ENCODE assay signal across 10 mouse cellular contexts in genomic region chr11:79806417-79806816, GRCm38 (mm10).
DNase-seq lines count a peak whose midpoint lies in the region; ATAC-seq lines count a peak whose summit lies in the region.
"Had no signal": no experiment of that assay in that cellular context is flagged by ENCODE, and none has a peak within 500 bp of the region (broad histone marks: within the 10 kb centered on the region; RNA-seq: fewer than 3 reads in every experiment).

No protein-coding gene starts in this region.

- no peak for DNase-seq in heart, embryonic 10.5 days (ENCODE audit: low spot score)
- no peak for DNase-seq in heart, adult 11 months
- no peak for DNase-seq in lung, postnatal 25 days (ENCODE audit: low spot score)
- DNase-seq in hindbrain, embryonic 11.5 days (ENCODE audit: low spot score): no peak
- no peak for DNase-seq in spleen, postnatal 14 days (ENCODE audit: low spot score in 2 of 2)
- DNase-seq: cerebellum, adult 9-10 months had no signal

- H3K9me3 ChIP-seq in heart, embryonic 10.5 days: peaks cover 9% of the 10 kb centered on the region
- H3K9me3 ChIP-seq in lung, embryonic 15.5 days: no peaks in the 10 kb centered on the region
- H3K9me3 ChIP-seq in hindbrain, embryonic 11.5 days (ENCODE audit: control insufficient read depth, low read length): no peaks in the 10 kb centered on the region
- no peaks in the 10 kb centered on the region for H3K9me3 ChIP-seq in neural tube, embryonic 13.5 days
- no peaks in the 10 kb centered on the region for H3K9me3 ChIP-seq in midbrain, embryonic 16.5 days (replicated peaks; ENCODE audit: control insufficient read depth, low read length, poor library complexity, severe bottlenecking)

- H3K9ac ChIP-seq in lung, embryonic 15.5 days: no peak overlapping the region
- H3K9ac ChIP-seq in hindbrain, embryonic 11.5 days (ENCODE audit: low read depth, low read length): no peak overlapping the region
- H3K9ac ChIP-seq in neural tube, embryonic 13.5 days: no peak overlapping the region
- no peak overlapping the region for H3K9ac ChIP-seq in midbrain, embryonic 16.5 days (ENCODE audit: low read depth, low read length)
- H3K9ac ChIP-seq: neural tube, embryonic 12.5 days had no signal

- 0 out of 2 replicates have a peak, but pooled peaks cover 2% of the 10 kb centered on the region for H3K36me3 ChIP-seq in heart, embryonic 10.5 days
- no peaks in the 10 kb centered on the region for H3K36me3 ChIP-seq in lung, embryonic 15.5 days
- no peaks in the 10 kb centered on the region for H3K36me3 ChIP-seq in hindbrain, embryonic 11.5 days (ENCODE audit: control insufficient read depth, insufficient read depth, low read length)
- no peaks in the 10 kb centered on the region for H3K36me3 ChIP-seq in neural tube, embryonic 13.5 days
- no peaks in the 10 kb centered on the region for H3K36me3 ChIP-seq in midbrain, embryonic 16.5 days (ENCODE audit: control insufficient read depth, insufficient read depth, low read length)
- H3K36me3 ChIP-seq: neural tube, embryonic 12.5 days had no signal

- no peaks in the 10 kb centered on the region for H3K27me3 ChIP-seq in heart, embryonic 10.5 days (ENCODE audit: insufficient read depth, poor library complexity, severe bottlenecking)
- no peaks in the 10 kb centered on the region for H3K27me3 ChIP-seq in lung, embryonic 15.5 days
- no peaks in the 10 kb centered on the region for H3K27me3 ChIP-seq in hindbrain, embryonic 11.5 days (ENCODE audit: control insufficient read depth, insufficient read depth, low read length)
- H3K27me3 ChIP-seq in neural tube, embryonic 13.5 days: no peaks in the 10 kb centered on the region
- no peaks in the 10 kb centered on the region for H3K27me3 ChIP-seq in midbrain, embryonic 16.5 days (ENCODE audit: control insufficient read depth, insufficient read depth, low read depth, low read length)
- H3K27me3 ChIP-seq: neural tube, embryonic 12.5 days had no signal

- 0 out of 2 replicates have a peak overlapping the region, but pooled peaks have one; percentile 67 for H3K27ac ChIP-seq in heart, embryonic 10.5 days
- peak overlapping the region; percentile 79 for H3K27ac ChIP-seq in lung, embryonic 15.5 days
- H3K27ac ChIP-seq in hindbrain, embryonic 11.5 days (ENCODE audit: low read depth, low read length): peak overlapping the region; percentile 59; the same call in 1 of the 2 replicates
- peak overlapping the region; percentile 61 for H3K27ac ChIP-seq in neural tube, embryonic 13.5 days (replicated peaks)
- H3K27ac ChIP-seq in midbrain, embryonic 16.5 days (ENCODE audit: low read length): no peak overlapping the region
- H3K27ac ChIP-seq: neural tube, embryonic 12.5 days had no signal

- H3K4me3 ChIP-seq in heart, embryonic 10.5 days: no peak overlapping the region
- no peak overlapping the region for H3K4me3 ChIP-seq in lung, embryonic 15.5 days
- H3K4me3 ChIP-seq in hindbrain, embryonic 11.5 days (ENCODE audit: low read depth, low read length): no peak overlapping the region
- H3K4me3 ChIP-seq in neural tube, embryonic 13.5 days: no peak overlapping the region
- no peak overlapping the region for H3K4me3 ChIP-seq in midbrain, embryonic 16.5 days (ENCODE audit: low read depth, low read length)
- H3K4me3 ChIP-seq: neural tube, embryonic 12.5 days had no signal

- no peak overlapping the region for H3K4me2 ChIP-seq in lung, embryonic 15.5 days
- no peak overlapping the region for H3K4me2 ChIP-seq in hindbrain, embryonic 11.5 days (replicated peaks; ENCODE audit: low read depth, low read length)
- H3K4me2 ChIP-seq in neural tube, embryonic 13.5 days: no peak overlapping the region
- no peak overlapping the region for H3K4me2 ChIP-seq in midbrain, embryonic 16.5 days (ENCODE audit: low read length)

- ATAC-seq in lung, embryonic 15.5 days (ENCODE audit: borderline replicate concordance, extremely low read depth, low FRiP score, low TSS enrichment): peak; percentile 9; the same call in 1 of the 2 replicates
- ATAC-seq in hindbrain, embryonic 11.5 days (ENCODE audit: low FRiP score): no peak
- no peak for ATAC-seq in neural tube, embryonic 13.5 days (ENCODE audit: low read depth)
- ATAC-seq in midbrain, embryonic 16.5 days: no peak

- peaks cover 20% of the 10 kb centered on the region for H3K4me1 ChIP-seq in heart, embryonic 10.5 days
- peaks cover 51% of the 10 kb centered on the region for H3K4me1 ChIP-seq in lung, embryonic 15.5 days
- peaks cover 6% of the 10 kb centered on the region; the same call in 1 of the 2 replicates for H3K4me1 ChIP-seq in hindbrain, embryonic 11.5 days (replicated peaks; ENCODE audit: control insufficient read depth, insufficient read depth, low read length)
- H3K4me1 ChIP-seq in neural tube, embryonic 13.5 days (replicated peaks): peaks cover 33% of the 10 kb centered on the region
- H3K4me1 ChIP-seq in midbrain, embryonic 16.5 days (ENCODE audit: control insufficient read depth, insufficient read depth, low read length): peaks cover 4% of the 10 kb centered on the region; the same call in 1 of the 2 replicates

- WGBS in heart, embryonic 10.5 days: 70% methylated on average over 10 of the region's 10 CpGs
- WGBS in lung, embryonic 15.5 days: 57% methylated on average over 10 of the region's 10 CpGs
- 67% methylated on average over 10 of the region's 10 CpGs for WGBS in hindbrain, embryonic 11.5 days
- 77% methylated on average over 10 of the region's 10 CpGs for WGBS in neural tube, embryonic 13.5 days
- WGBS in midbrain, embryonic 16.5 days: 81% methylated on average over 10 of the region's 10 CpGs
